Mouse (Mus musculus): ENCODE measurements at regions not wholly inside any gene's neighbourhood (a gene's known extent, or its start where the extent isn't known, plus 50 kb on each side); places are given as distances from the start of the nearest gene placed in this dataset.

DNA sequence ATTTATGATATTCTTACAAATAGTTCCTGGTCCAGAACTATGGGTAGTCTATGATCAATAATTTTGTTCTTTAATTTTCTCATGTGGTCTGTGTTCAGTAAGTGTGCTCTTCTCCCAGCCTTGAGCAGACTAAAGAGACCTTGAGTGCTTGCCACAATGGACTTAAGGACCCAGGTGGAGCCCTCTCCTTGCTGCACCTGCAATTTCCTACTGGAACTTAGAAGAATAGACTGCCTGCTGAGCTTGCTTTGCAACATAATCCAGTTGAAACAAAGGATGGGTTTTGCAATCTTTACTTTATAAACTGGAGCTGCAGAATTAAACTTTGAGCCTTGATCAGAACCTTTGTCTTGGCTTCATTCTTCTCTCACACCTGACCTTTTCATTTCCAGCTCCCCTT lies 791.2 kb downstream of the Abca13 start:
- TF ChIP-seq POLR2A (IDR thresholded peaks at IDR 0.05; ENCODE audit: borderline replicate concordance, extremely low read depth, insufficient read depth, insufficient read length, poor library complexity, severe bottlenecking) (no peak), CTCF (IDR thresholded peaks at IDR 0.05; ENCODE audit: borderline replicate concordance, extremely low read depth, insufficient read depth, insufficient read length) (no peak)

All from brain, embryonic 14.5 days (tissue).